Mouse (Mus musculus) frontal cortex, postnatal 14 days (tissue): ENCODE results near the gene Rbpjl.

Experiments
- DNase-seq, 2 experiments: peaks; one replicate each; pipeline ENCODE4 v3.0.0; 2022; ENCODE audit warnings: low spot score in 2 of 2

The Rbpjl gene

DNA sequence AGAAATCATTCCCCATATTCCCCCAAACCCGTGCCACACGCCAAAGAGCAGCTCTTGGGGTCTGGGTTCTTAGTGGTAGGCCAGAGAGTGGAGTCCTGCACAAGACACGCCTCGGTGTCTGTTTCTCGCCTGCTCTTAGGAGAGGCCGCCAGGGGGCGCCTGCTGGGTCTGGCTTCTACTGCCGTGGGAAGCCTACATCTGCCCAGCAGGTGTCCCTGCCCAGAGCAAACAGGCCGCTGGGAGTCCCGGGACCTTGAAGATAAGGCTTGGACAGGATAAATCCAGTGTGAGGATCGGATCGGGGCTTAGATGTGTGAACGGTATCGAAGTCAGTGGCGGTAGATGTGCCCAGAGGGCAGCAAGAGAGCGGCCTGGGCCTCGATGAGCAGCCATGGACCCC is at the start of gene Rbpjl:
Gene Rbpjl (plus strand): TSS at position 236 of the 400 bp plus-strand sequence.
- peak in 1 of 2 experiments; percentile 60 for DNase-seq

GRCm38 (mm10) chr2:164353356-164353755 is 49.6 kb upstream of the Rbpjl start:
- DNase-seq = no peak

GRCm38 (mm10) chr2:164356177-164356967 is 46.6 kb upstream of the Rbpjl start:
- no peak for DNase-seq

DNA sequence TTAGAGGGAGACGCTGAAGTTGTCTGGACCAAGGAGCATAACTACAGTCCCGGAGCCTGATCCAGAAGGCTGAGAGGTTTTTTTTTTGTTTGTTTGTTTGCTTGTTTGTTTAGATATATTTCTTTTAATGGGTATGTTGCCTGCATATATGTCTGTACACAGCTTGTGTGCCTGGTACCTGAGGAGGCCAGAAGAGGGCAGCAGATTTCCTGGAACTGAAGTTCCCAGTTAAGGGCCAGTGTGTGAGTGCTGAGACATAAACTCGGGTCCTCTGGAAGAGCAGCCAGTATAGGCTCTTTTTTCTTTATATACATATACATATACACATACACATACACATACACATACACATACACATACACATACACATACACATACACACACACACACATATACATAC is 44.6 kb upstream of the Rbpjl start:
- no peak for DNase-seq

DNA sequence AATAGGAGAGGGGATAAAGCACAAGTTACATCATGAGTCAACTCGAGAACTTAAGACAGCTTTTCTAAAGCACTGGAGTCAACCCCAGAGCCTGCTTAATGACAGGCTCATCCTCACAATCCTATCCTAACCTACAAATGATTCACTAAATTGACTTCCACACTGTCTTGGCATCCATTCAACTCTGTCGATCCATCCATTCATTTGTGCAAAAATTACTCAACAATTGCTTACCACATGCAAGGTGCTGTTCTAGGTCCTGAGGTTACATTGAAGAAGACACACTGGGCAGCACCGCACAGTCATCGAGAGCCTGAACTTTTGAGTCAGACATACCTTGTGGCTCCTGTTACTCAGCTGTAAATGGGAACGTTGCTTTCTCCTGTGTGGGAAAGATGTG is 43.9 kb upstream of the Rbpjl start:
- no peak for DNase-seq

GRCm38 (mm10) chr2:164359668-164360067 is 43.3 kb upstream of the Rbpjl start:
- DNase-seq = no peak

DNA sequence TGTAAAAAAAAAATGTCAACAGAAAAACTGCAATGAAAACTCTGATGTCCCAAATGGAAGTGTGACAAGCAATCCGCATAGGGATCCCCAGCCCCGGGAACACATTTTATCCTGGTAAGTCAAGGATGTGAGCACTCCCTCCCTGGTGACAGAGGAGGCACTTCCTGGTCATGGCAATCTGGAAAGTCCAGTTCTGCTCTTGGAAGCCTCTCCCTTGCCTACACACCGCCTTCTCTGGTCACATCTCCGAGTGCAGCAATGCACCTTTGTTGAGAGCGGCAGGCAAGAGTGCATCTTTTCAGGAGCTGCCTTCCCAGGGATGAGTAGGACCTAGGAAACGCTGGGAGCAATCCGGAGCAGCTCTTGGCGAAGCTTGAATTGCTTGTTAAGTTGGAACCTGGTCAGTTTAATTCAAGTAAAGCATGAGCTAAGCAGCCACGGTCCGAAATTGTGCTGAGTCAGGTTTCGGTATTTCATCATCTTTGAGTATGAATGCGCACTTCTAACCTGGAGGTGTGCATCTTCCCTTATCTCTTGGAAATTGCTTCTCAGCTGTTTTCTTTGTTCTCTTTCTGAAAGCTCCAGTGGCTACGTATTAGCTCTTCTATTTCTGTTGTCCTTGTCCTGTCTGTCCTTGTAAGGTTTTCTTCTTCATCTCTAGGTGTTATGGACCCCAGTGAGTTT is 41.8 kb upstream of the Rbpjl start:
- DNase-seq = no peak

- no peak for DNase-seq
Observed at GRCm38 (mm10) chr2:164366947-164367346, 36.0 kb upstream of the Rbpjl start.

- no peak for DNase-seq
Observed at GRCm38 (mm10) chr2:164368620-164369105, 34.3 kb upstream of the Rbpjl start.

GRCm38 (mm10) chr2:164371371-164371770 is 31.6 kb upstream of the Rbpjl start:
- no peak for DNase-seq

GRCm38 (mm10) chr2:164372408-164373053 is 30.4 kb upstream of the Rbpjl start:
- no peak for DNase-seq

DNA sequence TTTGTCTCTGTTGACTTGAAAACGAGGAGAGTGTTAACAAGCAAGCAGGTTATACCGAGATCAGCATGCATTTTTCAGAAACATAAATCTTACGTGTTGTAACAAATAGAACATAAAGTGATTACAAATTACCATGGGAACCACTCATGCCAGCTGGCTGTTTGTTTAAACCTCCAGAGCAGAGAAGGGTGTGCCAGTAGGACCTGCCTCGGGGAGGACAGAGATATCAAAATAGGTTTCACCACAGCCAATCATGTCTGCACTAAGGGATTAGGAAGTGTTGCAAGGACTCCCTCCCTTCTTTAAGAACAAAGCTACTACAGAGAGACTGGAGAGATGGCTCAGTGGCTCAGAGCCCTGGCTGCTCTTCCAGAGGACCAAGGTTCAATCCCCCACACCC is 29.8 kb upstream of the Rbpjl start:
- no peak for DNase-seq

GRCm38 (mm10) chr2:164377478-164378426 is 25.2 kb upstream of the Rbpjl start:
- no peak for DNase-seq

- no peak for DNase-seq
Observed at GRCm38 (mm10) chr2:164381726-164382125, 21.2 kb upstream of the Rbpjl start.

DNA sequence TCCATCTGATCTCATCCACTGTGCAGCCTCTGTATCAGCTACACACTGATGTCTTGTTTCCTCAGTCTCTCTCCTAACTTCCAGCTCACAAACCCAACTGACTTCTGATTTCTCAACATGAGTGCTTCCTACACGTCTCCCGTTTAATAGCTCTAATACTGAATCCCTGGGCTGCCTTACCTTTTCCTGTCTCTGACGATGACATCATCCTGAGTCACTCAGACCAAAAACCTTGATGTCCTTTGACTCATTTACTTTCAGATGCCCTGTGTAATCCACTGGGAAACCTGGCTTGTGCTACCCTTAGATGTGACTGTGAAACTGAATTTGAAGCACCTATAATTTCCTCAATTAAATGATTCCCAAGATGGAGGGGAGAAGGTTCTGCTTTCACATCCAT is 20.0 kb upstream of the Rbpjl start:
- no peak for DNase-seq

DNA sequence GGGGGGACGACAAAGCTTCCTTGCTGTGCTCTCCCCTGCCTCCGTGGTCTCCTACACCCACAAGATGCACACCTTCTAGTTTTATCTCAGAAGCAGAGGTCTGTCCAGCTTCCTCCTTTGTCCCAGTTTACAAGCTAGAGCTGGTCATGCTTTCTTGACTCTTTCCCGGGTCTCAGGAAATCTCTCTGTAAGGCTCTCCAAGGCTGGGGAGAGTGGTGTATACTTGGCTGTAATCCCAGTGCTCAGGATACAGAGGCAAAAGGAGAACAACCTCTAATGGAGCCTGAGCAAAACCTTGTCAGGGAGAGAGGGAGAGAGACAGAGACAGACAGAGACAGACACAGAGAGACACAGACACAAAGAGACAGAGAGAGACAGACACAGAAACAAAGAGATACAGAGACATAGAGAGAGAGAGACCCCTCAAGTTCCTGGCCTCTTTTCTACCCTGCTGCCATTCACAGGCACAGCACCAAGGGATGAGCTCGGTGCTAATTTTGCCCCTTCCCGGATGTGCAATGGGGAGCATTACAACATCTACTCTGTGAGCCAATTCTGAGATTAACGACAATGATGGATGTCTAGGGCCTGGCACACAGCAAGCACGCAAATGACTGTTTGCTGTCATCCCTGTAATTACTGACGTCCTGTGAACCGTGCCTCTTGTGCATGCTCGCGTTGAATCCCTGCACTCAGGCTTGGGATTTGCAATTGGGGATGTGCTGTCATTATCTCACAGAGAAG is 19.1 kb upstream of the Rbpjl start:
- no peak for DNase-seq

GRCm38 (mm10) chr2:164385927-164386763 is 16.8 kb upstream of the Rbpjl start:
- DNase-seq = peak in 1 of 2 experiments; percentile 26

- DNase-seq = peak in 1 of 2 experiments; percentile 48
Observed at GRCm38 (mm10) chr2:164386953-164387352, 16.0 kb upstream of the Rbpjl start.

DNA sequence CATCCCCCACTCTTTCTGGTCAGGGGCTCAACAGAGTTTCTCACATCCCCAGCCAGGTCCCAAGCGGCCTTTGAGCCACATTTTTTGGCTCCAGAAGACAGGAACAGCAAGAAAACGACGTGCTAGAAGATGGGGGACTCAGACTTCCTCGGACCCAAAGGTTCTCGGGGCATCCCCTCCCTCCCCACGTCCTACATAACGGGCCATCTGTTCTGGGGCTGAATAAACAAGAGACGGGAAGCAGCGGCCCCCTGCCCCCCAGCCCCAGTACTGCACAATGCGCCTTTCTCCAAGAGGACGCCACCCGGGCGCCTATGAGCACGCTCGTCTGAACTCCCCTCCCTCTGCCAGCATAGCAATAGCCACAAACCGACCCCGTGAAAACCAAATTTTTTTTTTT is 13.9 kb upstream of the Rbpjl start, which contains the start of gene Slpi:
Gene Slpi (minus strand): TSS at position 76 of the 400 bp plus-strand sequence.
- peak; percentile 36 to 46 for DNase-seq

GRCm38 (mm10) chr2:164389499-164389898 is 13.4 kb upstream of the Rbpjl start:
- peak; percentile 56 to 85 for DNase-seq
